Mouse (Mus musculus): ENCODE data around the gene Prpf18.

GRCm38 (mm10) chr2:4616995-4617394 lies 34.9 kb downstream of the Prpf18 start:
- TF ChIP-seq CTCF (IDR thresholded peaks at IDR 0.05; ENCODE audit: low read depth): no peak
- TF ChIP-seq EP300 (IDR thresholded peaks at IDR 0.05; ENCODE audit: low read depth): no peak

All from liver, postnatal 0 days (tissue).